Mouse (Mus musculus) thymus, postnatal 0 days (tissue): Measurements from ENCODE around the gene Mavs. TPM values are rescaled to one million over a fixed set of nuclear protein-coding genes. Genes with fewer than 3 reads are reported as not detected.

Experiments
- DNase-seq: peaks from one replicate; pipeline ENCODE4 v3.0.0-alpha.2; 2015; ENCODE audit warnings: low spot score
- polyA plus RNA-seq: library from polyadenylated mRNA; unstranded; fragments of >200 nt; fragmentation: Nextera tagmentation; extraction: Ambion mirVana; gene quantifications from 2 replicates; pipeline ENCODE4 v1.2.1, GENCODE M21; 2015

Mavs gene
- 13.1 and 15.0 TPM in 2 replicates for polyA plus RNA-seq

DNA sequence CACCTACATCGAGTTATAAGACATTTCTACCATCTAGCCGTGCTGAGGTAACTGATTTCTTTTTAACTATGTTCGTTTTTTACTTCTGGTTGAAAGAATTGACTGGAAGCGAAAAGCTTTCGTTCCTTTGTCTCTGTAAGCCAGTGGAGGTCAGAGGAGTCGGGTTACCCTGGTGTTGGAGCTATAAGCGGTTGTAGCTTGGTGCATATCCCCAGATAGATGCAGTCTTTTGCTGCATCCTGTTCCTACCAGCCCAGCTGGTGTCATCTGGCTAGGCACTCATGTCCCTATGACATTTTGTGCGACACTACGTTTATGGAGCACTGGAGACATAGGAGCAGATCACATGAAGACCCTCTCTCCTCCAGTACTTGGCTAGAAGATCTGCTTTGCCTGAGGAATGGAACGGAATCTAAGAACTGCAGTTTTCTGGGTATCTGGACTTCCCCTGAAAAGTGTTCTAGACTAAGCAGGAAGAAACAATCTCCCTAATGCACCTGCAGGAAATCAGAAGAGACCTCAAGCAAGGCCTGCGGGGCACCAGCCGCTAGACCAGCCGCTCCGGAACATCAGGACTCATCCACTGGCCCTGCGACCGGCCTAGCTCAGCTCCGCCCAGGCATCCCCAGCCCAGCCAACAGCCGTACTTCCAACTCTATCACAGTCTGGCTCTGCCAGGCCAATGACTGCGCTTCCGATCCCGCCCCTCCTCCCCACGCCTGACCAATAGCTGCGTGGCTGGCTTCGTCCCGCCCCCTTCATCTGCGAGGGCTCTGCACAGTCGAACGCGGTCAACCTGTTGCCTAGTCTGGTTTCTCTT, at the start of gene Mavs:
TSS of gene Mavs (plus strand) at position 757 of the 820 bp plus-strand sequence.
- DNase-seq = peak; percentile 93

DNA sequence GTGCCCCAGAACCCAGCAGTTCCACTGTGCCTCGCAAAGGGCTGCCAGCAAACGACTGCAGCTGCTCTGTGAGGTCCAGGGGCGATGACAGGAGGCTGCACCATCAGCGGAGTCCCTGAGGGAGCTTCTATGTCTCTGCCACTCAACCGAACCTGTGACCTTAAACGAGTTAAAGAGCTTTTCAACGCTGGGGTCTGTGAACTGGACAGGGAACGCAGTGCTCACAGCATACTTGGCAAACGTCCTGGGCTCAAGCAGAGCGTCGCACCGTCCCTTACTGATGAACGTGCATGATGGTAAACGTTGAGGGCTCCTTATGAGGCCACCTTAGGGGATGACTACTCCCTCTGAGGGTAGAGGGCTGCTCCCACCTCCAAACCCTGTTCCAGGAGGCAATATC, 47.5 kb upstream of the Mavs start:
- no peak for DNase-seq

DNA sequence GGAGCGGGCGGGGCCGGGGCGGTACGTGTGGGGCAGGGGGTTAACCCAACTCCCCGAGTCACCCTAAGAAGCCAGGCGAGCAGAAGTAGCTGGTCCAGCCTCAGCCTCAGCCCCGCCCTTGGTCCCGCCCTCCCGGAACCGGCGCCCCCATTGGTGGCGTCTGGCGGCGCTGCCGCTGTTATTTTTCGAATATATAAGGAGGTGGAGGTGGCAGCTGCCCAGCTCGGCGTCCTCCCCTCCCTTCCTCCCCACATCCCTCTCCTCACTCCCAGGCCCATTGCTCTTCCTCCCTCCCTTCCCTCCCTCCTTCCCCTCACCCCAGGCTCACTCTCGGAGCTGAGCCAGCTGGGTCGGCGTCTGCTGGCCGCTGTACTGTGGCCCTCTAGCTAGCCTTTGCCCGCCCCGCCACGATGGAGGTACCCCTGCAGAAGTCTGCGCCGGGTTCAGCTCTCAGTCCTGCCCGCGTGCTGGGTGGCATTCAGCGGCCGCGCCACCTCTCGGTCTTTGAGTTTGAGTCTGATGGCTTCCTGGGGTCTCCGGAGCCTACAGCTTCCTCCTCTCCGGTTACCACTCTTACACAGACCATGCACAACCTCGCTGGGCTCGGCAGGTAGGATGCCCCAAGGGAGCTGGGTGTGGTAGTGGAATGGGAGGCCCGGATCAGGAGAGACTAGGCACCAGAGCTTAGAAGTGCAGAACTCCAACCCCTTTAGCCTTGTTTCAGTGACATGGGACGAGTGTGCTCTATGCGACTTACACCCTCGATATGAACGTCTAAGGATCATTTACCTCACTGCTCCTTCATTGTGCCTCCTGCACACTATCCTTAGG, 46.9 kb upstream of the Mavs start, which contains the start of the genes Cdc25b and Spef1:
TSS of gene Cdc25b (plus strand) at position 179 of the 831 bp plus-strand sequence.
TSS of gene Spef1 (minus strand) at position 512 of the 831 bp plus-strand sequence.
- peak; percentile 83 for DNase-seq

DNA sequence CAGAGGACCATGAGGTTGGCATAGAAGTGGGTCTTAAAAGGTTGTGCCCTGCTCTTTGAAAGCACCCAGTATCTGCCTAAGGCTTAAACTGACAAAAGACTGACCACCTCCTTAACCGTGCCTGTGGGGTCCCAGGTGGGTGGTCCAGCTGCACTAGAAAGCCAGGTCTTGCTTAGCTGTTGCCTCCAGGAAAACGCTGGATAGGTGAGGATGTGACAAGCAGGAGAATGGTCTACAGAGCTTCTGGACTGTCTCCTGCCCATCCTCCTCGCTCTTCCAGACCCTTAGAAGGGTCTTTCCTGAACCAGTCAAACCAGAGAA, 46.3 kb upstream of the Mavs start:
- DNase-seq = no peak

DNA sequence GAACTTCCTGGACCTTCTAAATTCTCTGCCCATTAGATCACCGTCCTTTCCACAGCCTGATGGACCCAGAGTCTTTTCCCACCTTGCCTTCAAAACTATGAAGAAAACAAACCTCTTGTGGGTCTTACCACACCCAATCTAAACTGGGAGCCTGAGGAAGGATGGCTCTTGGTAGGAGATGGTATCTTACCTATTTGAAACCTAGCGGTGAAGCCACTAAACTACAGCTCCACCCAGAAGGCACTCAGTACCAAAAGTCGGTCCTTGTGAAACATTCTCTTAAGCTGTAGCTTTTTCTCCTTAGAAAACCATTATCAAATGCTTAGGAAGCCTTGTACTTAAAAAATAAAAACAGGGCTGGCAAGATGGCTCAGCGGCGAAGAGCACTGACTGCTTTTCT, 45.6 kb upstream of the Mavs start:
- peak; percentile 21 for DNase-seq

DNA sequence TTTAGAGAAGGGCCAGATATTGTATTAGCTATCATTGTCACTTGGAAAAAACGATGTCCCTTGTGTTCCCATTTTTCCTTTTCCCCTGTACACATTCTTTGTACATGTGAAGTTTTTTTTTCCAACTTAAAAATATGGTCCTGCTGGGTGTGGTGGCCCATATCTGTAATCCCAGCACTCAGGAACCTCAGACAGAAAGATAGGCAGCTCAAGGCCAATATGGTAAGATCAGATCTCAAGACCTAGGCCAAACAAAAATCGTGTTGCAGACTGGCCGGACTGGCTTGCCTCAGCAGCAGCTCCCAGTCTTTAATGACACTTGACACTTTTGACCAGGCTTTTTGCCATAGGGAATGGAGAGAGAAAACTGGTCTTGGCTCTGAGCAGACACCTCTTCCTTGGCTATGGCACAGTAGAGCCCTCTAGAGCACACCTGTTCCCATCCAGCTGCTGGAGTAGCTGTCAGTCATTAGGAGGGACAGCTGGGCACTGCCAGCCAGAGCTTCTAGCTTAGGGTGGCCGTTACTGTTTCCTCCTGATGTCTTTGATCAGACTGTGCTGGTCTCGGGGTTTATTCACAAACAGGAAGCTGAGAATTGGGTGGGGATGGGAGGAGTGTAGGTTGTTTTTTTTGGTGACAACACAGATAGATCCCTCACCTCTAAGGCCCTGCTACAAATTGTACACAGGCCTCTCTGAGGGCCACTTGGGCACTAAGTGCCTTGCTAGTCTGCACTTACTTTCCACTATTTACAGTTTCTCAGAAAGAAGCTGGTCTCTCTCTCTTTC, 44.1 kb upstream of the Mavs start:
- peak; percentile 59 for DNase-seq

DNA sequence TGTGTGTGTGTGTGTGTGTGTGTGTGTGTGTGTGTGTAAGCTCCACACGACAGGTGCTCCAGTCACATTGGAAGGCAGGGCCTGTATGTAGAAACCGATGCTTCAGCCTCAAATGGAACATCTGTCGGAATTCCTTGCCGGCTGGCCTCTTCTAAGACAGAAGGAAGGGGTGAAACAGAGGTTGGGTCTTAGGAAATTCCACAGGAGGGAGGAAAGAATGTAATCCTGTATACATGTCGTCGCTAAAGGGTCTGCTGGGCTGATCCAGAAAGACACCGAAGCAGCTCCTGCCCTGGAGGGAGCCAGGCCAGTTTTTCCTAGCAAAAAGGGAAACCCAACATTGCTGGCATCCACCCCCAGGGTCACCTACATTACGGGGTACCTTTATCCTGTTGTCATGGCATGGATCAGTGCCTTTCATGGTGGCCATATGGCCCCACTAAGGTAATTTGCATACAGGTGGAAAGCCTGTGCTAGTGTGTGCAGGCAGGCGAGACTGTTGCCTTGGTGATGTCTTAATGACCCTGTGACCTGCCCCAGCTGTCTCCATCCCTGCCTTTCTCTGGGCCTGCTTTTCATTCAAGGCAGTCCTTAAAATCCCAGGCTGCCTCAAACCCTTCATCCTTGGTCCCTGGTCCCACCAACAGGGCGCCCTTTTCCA, 43.4 kb upstream of the Mavs start:
- no peak for DNase-seq

DNA sequence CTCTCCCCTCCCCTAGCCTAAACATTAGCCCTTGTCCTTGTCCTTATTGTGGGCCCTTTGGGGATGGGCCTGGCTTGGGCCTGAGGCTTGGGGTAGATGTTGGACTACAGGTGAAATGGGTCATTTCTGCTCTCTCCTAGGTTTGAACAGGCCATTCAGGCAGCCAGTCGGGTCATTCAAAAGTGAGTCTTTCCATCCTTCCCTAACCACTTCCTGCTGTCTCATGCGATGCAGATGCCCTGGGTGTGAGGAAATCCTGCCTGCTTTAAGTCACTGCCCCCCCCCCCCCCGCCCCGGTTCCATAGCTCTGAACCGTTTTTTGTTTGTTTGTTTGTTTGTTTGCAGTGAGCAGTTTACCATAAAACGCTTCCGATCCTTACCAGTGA, 42.9 kb upstream of the Mavs start:
- DNase-seq = peak; percentile 9

DNA sequence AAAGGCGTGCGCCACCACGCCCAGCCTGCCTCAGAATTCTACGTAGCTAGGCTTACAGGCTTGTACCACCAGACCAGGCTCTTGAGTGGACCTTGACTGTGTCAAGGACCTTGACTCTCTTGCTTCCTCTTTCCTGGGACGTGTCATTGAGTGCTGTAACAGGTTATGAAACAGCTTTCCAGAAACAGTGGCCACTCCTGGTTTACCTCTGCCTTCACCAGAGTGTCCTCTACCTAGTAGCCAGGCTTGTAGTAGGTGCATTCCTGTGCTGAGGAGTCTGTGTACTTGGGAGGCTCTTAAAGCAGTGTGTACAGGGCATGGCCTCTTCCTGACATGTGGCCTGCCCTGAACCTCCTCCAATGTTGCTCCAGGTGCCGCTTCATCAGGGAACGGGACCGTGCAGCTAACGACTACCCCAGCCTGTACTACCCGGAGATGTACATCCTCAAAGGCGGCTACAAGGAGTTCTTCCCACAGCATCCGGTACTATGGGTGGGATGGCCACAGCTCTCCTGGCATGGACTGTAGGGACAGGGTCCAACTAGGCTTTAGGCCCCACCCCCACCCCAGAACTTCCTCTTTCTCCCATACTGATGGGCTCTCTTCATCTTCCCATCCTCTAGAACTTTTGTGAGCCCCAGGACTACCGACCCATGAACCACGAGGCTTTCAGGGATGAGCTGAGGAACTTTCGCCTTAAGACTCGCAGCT, 37.1 kb upstream of the Mavs start:
- no peak for DNase-seq

DNA sequence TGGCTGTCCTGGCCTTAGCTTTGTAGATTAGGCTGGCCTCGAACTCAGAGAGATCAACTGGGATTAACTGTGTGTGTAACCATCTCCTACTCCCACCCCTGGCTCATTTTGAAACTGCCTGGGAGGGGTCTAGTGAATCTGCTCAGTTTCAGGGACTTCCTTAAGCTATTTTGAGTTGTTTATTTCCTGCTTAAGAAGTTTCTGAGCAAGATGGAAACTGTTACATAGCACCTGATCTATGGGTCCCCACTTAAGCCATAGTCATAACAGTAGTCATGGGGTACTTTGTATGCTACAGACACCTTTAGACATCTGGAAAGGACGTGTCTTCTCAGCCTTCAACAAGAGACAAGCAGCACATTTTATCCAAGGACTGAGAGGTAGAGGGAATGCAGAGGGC, 33.2 kb upstream of the Mavs start:
- no peak for DNase-seq

DNA sequence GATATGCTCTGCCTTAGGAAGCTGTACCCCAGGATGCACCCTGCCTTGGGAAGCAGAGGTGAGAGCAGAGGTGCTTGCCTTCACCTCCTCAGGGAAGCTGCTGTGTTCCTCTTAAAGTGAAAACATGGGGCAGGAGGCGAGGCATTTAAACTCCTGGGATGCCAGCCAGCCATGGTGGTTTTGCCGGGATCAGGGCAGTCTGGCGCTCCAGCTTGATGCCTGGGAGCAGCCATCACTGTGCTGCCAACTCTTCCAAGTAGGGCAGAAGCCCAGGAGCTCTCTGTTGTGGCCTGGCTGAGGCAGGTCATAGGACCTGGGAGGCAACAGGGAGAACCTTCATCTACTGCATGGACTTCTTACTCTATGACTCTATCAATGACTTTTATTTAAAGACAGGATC, 32.6 kb upstream of the Mavs start:
- no peak for DNase-seq

DNA sequence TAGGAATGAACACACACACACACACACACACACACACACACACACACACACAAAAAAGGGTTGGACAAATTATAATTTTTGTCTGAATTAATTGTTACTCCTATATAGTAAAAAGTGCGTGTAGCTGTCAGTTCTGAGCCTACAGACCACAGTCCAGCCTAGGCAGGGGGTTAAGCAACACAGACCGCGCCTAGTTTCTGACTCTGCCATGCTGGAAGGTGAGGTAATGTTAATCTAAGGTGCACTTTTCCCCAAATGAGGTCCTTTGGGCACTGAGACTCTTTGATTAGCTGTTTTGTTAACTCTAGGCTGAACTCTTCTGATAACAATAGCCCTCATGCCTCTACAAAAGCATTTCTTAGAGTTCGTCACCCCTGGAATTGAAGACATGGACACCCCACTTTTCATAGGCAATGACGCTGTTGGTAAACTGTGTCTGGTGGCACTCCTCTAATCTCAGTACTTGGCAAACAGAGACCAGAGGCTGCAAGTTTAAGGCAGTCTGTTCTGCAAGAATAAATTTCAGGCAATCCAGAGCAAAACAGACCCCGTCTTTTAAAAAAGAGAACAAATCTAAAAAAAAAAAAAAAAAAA, 29.9 kb upstream of the Mavs start:
- DNase-seq = no peak

DNA sequence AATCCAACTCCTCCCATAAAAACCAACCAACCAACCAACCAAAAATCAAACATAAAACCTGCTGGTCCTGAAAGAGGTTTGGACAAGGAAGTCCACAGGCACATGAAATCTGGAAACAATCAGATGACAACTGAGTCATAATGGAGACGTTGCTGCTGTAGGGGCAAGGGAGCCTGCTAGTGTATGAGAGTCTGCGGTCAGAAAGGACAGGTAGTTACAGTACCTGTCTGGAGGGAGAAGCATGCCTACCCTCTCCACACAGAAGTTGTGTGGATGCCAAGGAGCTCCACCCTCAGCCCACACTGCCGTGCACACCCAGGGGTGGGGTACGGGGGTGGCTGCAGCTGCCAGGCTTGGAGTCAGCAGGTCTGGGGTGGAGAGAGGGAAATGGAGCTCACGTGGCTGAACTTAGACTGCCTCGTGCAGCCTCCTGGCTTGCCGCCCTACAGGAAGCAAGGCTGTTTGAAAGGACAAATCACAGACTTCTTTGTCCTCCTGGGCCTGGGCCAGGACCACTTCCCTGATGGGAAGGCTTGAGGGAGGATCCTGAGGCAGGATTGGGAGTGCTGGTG, 29.4 kb upstream of the Mavs start:
- DNase-seq = no peak

DNA sequence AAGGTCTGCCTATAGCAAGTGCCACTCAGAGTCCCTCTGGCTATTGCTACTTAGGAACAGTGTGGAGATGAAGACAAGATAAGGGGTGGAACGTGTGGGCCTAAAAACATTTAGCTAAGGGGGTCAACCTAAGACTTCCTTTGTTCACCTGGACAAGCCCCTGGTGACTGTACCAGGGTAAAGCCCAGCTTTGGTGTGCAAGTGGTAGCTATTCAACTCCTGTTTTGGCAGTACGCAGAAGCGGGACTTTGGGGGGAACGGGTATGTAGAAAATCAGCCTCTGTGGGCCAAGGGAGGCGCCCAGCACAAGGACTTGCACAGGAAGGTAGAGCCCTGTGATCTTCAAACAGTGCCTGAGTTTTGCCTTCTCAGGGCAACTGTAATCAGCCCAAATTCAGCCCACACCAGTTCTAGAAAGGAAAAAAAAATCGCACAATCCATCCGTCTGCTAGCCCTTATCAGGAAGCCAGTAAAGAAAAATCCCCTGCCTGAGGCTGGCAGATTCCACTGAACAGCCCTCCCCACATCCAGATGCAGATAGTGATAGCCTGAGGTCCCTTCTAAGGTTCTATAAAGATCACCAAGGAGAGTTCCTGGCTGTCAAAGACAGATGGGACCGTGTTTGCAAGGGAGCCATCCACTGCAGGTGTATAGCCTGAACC, 28.2 kb upstream of the Mavs start:
- DNase-seq = no peak

DNA sequence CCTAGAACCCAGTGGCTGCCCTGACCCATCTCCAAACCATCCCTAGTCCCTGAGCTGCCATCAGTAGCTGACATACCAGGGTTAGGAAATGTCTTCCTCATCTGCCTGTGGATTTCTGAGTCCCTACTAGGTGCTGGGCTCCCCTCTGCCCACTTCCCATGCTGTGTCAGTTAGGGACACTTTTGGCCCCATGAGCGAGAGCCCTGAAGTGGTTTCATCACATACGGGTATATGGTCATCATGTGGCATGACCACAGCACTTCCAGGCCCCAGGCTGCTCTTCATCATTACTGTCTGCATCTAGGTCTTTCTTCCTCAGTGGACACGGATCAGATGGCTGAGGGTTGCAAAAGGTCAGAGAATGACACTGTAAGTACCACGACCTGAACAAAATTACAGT, 27.1 kb upstream of the Mavs start, which contains the start of gene Ap5s1:
TSS of gene Ap5s1 (plus strand) at position 301 of the 400 bp plus-strand sequence.
- no peak for DNase-seq

DNA sequence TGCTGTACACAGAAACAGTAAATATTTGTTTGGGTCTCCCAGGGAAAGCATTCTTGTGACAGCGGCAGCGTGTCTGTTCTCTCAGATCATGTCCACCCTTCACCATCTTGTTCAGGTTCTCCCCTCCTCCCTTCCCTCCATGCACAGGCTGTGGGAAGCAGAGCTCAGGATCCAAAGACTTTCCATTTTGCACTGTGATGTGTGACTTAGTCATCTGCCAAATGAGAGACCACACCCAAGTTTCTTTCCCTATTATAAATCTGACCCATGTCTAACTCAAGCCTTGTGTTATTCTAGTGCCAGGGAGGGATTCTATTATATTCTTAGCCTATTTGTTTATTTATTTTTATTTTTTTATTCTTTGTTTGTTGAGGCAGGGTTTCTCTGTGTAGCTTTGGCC, 25.5 kb upstream of the Mavs start:
- DNase-seq = no peak

DNA sequence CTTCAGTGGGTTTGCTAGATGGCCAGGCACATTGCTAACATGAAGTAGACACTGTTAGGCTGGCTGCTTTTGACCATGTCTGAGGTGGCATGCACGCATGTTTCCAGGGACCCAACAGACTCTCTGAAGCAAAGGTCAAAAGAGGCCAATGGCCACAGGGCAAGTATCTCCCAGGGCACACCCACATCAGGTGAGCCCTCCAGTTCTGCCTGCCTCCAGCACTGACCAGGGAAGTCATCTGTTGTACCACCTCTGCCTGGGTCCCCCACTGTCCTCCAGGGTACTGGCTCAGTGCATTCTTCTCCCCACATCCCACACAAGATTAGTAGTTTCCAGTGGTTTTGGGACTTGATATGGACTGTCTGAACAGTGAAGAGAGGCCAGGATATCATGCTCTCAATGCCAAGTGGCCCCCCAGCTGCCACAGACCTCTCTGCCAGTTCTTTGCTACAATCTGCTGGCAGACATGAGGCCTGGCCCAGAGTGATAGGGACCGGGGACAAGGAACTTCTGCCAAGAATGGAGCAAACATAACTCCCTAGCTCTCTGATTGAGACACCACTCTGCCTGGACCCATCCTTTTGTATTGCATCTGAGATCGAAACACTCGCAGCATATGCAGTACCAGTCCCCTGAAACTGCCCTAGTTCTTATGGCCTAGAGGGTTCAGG, 24.6 kb upstream of the Mavs start:
- DNase-seq = no peak

DNA sequence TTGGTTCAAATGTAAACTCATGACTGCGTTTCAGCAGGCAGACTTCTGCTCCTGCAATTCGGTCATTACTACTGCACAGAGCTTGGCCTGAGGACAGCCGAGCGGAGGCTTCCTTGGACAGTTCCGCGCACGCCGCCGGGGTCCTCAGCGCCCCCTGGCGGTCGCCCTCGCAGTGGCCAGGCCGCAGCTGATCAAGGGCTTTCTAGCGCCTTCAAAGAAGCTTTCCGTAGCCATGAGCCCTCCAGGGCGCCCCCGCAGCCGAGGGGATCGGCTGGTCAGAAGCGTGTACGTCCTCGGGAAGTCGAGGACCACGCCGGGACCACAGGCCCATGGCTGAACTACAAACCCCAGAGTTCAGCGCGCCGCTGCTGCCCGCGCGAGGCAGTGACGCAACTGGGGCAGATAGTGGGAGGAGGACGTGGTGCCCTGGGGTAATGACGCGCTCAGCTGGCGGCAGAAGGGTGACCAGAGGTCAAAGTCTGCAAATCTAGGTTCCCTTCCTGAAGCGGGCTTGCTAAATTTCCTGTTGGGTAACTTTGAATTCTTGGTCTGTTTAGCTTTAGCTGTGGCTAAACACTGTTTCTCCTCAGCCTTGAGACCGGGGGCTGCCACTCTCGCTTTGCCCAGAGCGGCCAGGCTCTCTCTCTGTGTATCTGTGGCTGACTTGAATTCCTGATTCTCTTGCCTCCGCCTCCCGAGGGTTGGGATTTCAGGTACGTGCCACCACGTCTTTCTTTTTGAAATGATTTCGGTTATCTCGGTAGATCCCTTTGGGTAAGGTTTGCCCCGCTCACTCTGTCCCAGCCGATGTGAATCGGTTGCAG, 23.7 kb upstream of the Mavs start:
- DNase-seq = peak; percentile 90
